14 mouse cellular contexts compared by ENCODE assay signal in genomic region chr6:84246101-84246760, GRCm38 (mm10).
"Had no signal": no experiment of that assay in that cellular context is flagged by ENCODE, and none has a peak within 500 bp of the region (broad histone marks: within the 10 kb centered on the region; RNA-seq: fewer than 3 reads in every experiment).

No protein-coding gene starts in this region.

- H3K36me3 ChIP-seq: kidney, embryonic 15.5 days; liver, embryonic 12.5 days; midbrain, embryonic 13.5 days; neural tube, embryonic 15.5 days had no signal

- H3K4me1 ChIP-seq: kidney, embryonic 15.5 days; liver, embryonic 12.5 days; midbrain, embryonic 13.5 days; neural tube, embryonic 15.5 days had no signal

- DNase-seq: kidney, postnatal 14 days; layer of hippocampus, adult 9-11 months; layer of hippocampus, postnatal 36 days; lung, postnatal 10 days; lung, postnatal 4 days; right cerebral cortex, adult 18-20 months; right cerebral cortex, postnatal 25 days; thymus, postnatal 36 days had no signal

- H3K4me2 ChIP-seq: kidney, embryonic 15.5 days; liver, embryonic 12.5 days; lung, embryonic 14.5 days; midbrain, embryonic 13.5 days; neural tube, embryonic 15.5 days had no signal

- ATAC-seq: liver, embryonic 12.5 days; midbrain, embryonic 13.5 days had no signal

- H3K27ac ChIP-seq: kidney, embryonic 15.5 days; liver, embryonic 12.5 days; midbrain, embryonic 13.5 days; neural tube, embryonic 15.5 days had no signal

- H3K9me3 ChIP-seq: kidney, embryonic 15.5 days; liver, embryonic 12.5 days; midbrain, embryonic 13.5 days; neural tube, embryonic 15.5 days had no signal

- H3K27me3 ChIP-seq: kidney, embryonic 15.5 days; liver, embryonic 12.5 days; midbrain, embryonic 13.5 days; neural tube, embryonic 15.5 days had no signal

- H3K9ac ChIP-seq: kidney, embryonic 15.5 days; liver, embryonic 12.5 days; lung, embryonic 14.5 days; midbrain, embryonic 13.5 days; neural tube, embryonic 15.5 days had no signal

- H3K4me3 ChIP-seq: kidney, embryonic 15.5 days; liver, embryonic 12.5 days; midbrain, embryonic 13.5 days; myocyte; neural tube, embryonic 15.5 days had no signal
